Comparison of ENCODE assay signal across 12 mouse cellular contexts in genomic region chr1:120607576-120608400, GRCm38 (mm10). TPM values are rescaled to one million over a fixed set of nuclear protein-coding genes. Genes with fewer than 3 reads are reported as not detected.
DNase-seq lines count a peak whose midpoint lies in the region; ATAC-seq lines count a peak whose summit lies in the region.
"Had no signal": no experiment of that assay in that cellular context is flagged by ENCODE, and none has a peak within 500 bp of the region (broad histone marks: within the 10 kb centered on the region; RNA-seq: fewer than 3 reads in every experiment).

No protein-coding gene starts in this region.

- no peak overlapping the region for H3K9ac ChIP-seq in neural tube, embryonic 15.5 days (replicated peaks)
- H3K9ac ChIP-seq: heart, embryonic 12.5 days; stomach, embryonic 15.5 days had no signal

- peaks cover 13% of the 10 kb centered on the region for H3K4me1 ChIP-seq in neural tube, embryonic 15.5 days
- peaks cover 33% of the 10 kb centered on the region for H3K4me1 ChIP-seq in hindbrain, embryonic 10.5 days (replicated peaks)
- H3K4me1 ChIP-seq in midbrain, embryonic 10.5 days: peaks cover 66% of the 10 kb centered on the region

- H3K4me2 ChIP-seq in neural tube, embryonic 15.5 days: no peak overlapping the region

- H3K27ac ChIP-seq in neural tube, embryonic 15.5 days (replicated peaks): no peak overlapping the region
- peak overlapping the region; percentile 90 for H3K27ac ChIP-seq in hindbrain, embryonic 10.5 days
- peak overlapping the region; percentile 90 for H3K27ac ChIP-seq in midbrain, embryonic 10.5 days (replicated peaks)
- H3K27ac ChIP-seq: stomach, embryonic 15.5 days had no signal

- no peaks in the 10 kb centered on the region for H3K36me3 ChIP-seq in neural tube, embryonic 15.5 days
- no peaks in the 10 kb centered on the region for H3K36me3 ChIP-seq in hindbrain, embryonic 10.5 days
- H3K36me3 ChIP-seq in midbrain, embryonic 10.5 days: 0 out of 2 replicates have a peak, but pooled peaks cover 3% of the 10 kb centered on the region
- H3K36me3 ChIP-seq: heart, embryonic 12.5 days; stomach, embryonic 15.5 days had no signal

- no peaks in the 10 kb centered on the region for H3K9me3 ChIP-seq in neural tube, embryonic 15.5 days (replicated peaks)
- no peaks in the 10 kb centered on the region for H3K9me3 ChIP-seq in hindbrain, embryonic 10.5 days
- H3K9me3 ChIP-seq in midbrain, embryonic 10.5 days (replicated peaks): no peaks in the 10 kb centered on the region
- H3K9me3 ChIP-seq: heart, embryonic 12.5 days; stomach, embryonic 15.5 days had no signal

- no peak overlapping the region for H3K4me3 ChIP-seq in neural tube, embryonic 15.5 days (replicated peaks)
- H3K4me3 ChIP-seq in hindbrain, embryonic 10.5 days: peak overlapping the region; percentile 66
- H3K4me3 ChIP-seq in midbrain, embryonic 10.5 days: peak overlapping the region; percentile 73
- H3K4me3 ChIP-seq: erythroblast, embryonic 14.5 days; stomach, embryonic 15.5 days had no signal

- peaks cover 85% of the 10 kb centered on the region for H3K27me3 ChIP-seq in neural tube, embryonic 15.5 days (replicated peaks)
- peaks cover 98% of the 10 kb centered on the region for H3K27me3 ChIP-seq in hindbrain, embryonic 10.5 days (ENCODE audit: insufficient read depth, poor library complexity, severe bottlenecking)
- H3K27me3 ChIP-seq in midbrain, embryonic 10.5 days (ENCODE audit: low read depth, poor library complexity, severe bottlenecking): peaks cover 99% of the 10 kb centered on the region

- ATAC-seq in neural tube, embryonic 15.5 days (ENCODE audit: low FRiP score): no peak

- 7% methylated on average over 11 of the region's 11 CpGs for WGBS in neural tube, embryonic 15.5 days
- 2% methylated on average over 11 of the region's 11 CpGs for WGBS in hindbrain, embryonic 10.5 days
- 4% methylated on average over 11 of the region's 11 CpGs for WGBS in midbrain, embryonic 10.5 days

- DNase-seq in neural tube, embryonic 10.5 days (ENCODE audit: extremely low spot score, low spot score): peak; percentile 54
- peak; percentile 48 for DNase-seq in hindbrain, embryonic 10.5 days (ENCODE audit: low spot score)
- DNase-seq in midbrain, embryonic 10.5 days (ENCODE audit: low spot score): peak; percentile 53
- DNase-seq in thymus, postnatal 0 days (ENCODE audit: low spot score): no peak
- no peak for DNase-seq in thymus, adult 18-20 months
- no peak for DNase-seq in layer of hippocampus, adult 9-10 months (ENCODE audit: low spot score)
- DNase-seq: cerebellum, adult 11-12 months; liver had no signal

RNA-seq across cellular contexts. Expression of gene En1, which starts 5.6 kb away (rescaled TPM):
- 1.0 and 1.2 TPM in 2 replicates for polyA plus RNA-seq in neural tube, embryonic 15.5 days (2015; fragmentation: Nextera tagmentation; extraction: Ambion mirVana)
- polyA plus RNA-seq in hindbrain, embryonic 10.5 days (2016; fragmentation: Nextera tagmentation; extraction: Ambion mirVana): 3.5 and 3.8 TPM in 2 replicates
- polyA plus RNA-seq in midbrain, embryonic 10.5 days (2016; fragmentation: Nextera tagmentation; extraction: Ambion mirVana): 5.2 and 5.6 TPM in 2 replicates
- 0.05 TPM in 1 of 2 replicates, not detected in the other for polyA plus RNA-seq in thymus, postnatal 0 days (2015; fragmentation: Nextera tagmentation; extraction: Ambion mirVana)
- polyA plus RNA-seq: erythroblast, embryonic 14.5 days had no signal

Comparison
In these comparisons a context has a peak if more than half of its experiments do, and no peak if none do; other contexts are left out.
1. DNase-seq: peak in neural tube, embryonic 10.5 days (single experiment), hindbrain, embryonic 10.5 days (single experiment) and midbrain, embryonic 10.5 days (single experiment); none in thymus, postnatal 0 days (single experiment), thymus, adult 18-20 months (0 of 2) and layer of hippocampus, adult 9-10 months (single experiment).